Mouse (Mus musculus) cerebellum, adult (tissue): ENCODE data around the gene Emilin3.

ENCODE experiments used
- ATAC-seq: cut with Nextera tagmentation; 2 replicates; pipeline ENCODE4 v1.9.2; 2017; ENCODE audit warnings: mild to moderate bottlenecking, moderate library complexity, mixed read lengths; ENCODE audit not compliant: insufficient number of reproducible peaks, low FRiP score, low TSS enrichment

Emilin3 gene

GRCm38 (mm10) chr2:160876115-160876514 lies 36.0 kb downstream of the Emilin3 start:
- no peak for ATAC-seq

DNA sequence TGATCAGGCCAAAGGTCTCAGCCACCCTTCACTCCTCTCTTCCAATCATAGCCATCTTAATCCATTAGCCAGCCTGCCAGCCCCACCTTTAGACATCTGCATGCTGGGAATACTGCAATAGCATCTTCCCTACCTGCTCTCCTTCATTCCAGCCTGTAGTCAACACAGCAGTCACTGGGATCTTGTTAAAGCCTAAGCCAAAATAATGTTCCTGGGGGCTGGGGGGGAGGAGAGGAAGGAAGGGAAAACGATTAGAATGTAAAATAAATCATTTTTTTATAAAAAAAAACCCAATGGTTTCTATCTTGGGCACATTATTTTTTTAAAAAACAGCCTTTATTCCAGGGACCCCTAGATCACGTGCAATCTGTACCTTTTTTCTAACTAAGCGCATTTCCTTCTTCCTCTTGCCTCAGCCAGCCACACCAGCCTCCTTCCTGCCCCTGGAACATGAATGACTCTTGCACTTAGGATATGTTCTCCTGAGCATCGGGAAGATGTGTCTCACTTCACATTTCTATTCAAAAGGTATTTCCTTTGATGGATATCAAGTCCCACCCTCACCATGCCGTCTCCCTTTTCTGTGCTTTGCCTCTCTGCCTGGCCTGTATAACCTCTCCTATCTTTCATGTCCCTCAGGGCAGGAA lies 37.8 kb downstream of the Emilin3 start:
- no peak for ATAC-seq

DNA sequence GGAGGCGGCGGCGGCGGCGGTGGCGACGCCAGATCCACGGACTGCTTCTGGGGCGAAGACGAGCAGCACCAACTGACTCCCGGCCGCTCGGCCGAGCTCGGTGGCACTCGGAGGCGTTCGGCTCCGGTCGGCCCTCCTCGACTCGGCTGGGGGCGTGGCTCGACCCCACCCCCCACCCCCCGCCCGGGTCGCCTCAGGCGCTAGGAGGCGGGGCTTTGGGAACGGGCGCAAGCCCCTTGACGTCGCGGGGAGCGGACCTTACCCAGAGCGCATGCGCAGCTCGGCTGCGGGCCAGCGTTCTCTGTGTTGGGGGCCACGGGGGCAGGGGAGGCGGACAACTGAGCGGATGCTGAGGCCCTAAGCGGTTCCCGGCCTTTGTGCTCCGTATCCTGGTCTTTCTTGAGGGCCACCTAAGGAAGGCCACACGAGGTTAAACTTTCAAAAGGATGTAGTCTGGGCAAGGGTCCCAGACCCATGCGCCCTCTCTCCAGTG lies 39.2 kb downstream of the Emilin3 start, which contains the start of gene Zhx3:
Gene Zhx3 (minus strand): TSS at position 109 of the 493 bp plus-strand sequence.
- ATAC-seq: peak; percentile 87

DNA sequence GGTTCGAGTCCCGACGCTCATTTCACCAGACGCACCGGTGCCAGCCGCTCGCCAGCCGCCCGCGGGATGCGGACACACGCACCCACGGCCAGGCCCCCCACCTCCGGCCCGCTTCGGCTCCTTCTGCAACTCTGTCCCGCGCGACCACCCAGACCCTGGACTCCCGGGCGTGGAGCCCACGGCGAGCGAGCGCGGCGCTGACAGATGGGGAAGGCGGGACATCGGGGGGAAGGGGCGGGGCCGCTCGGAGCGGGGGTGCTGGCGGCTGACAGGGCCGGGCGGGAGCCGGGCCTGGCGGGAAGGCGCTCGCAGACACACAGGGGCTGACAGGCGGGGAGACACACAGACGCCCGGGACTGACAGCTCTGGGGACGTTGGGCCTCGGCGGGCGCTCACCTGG lies 39.7 kb downstream of the Emilin3 start:
- peak; percentile 78 for ATAC-seq

GRCm38 (mm10) chr2:160871310-160871709 lies 40.8 kb downstream of the Emilin3 start:
- no peak for ATAC-seq

GRCm38 (mm10) chr2:160869446-160869845 lies 42.7 kb downstream of the Emilin3 start:
- ATAC-seq: no peak

DNA sequence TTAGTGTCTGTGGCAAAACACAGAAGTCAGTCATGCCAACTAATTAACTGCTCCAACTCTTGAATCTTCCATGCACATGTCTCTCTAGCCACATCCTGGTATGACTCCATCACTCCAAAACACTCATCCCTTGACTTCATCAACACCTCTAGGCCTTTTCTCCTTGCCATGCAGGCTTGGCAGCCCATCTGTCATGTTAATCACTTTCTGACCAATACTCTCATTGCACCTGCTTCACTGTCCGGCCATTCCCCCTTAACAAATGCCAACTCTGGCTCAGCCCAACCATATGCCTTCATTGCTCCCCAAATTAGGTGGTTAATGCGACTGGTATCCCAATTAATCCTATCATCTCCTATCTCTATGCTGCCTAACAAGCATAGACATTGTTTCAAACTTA lies 46.9 kb downstream of the Emilin3 start:
- peak; percentile 61; the same call in 1 of the 2 replicates for ATAC-seq

DNA sequence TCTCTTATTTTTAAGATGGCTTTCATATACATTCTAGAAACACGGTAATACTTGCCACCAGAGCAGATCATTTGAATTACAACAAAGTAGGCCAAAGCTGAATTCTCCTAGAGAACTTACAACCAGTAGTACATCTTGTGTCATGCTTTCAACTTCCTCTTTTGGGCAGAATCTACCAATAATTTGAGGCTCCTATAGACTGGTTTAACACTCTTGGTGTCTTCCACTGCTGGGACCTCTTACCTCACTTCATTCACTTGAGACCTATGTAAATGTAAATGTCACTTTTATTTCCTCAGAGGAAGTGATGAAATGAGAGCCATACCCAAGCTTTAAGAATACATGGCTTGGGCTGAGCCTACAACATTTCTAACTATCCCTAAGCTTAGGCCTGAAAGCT lies 48.0 kb downstream of the Emilin3 start:
- ATAC-seq: no peak

DNA sequence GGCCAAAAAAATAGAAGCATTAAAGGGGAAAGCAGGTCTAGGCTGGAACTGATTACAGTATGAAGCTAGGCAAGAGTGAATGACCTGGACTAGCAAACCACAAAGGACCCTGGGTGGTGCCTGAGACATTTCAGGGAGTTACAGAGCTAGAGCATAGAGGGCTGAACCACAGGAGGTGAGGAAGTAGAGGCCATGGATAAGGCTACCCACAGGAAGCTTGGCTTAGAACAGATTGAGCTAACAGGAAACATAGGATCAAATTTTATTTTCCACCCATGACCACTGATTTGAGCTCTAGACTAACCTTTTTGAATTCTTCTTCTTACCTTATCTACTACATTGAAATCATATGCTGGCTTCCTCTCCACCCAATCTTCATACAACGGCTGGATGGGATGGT lies 51.8 kb downstream of the Emilin3 start:
- ATAC-seq: no peak
